Mouse (Mus musculus): ENCODE measurements around the gene Rpap3.

Gene Rpap3

DNA sequence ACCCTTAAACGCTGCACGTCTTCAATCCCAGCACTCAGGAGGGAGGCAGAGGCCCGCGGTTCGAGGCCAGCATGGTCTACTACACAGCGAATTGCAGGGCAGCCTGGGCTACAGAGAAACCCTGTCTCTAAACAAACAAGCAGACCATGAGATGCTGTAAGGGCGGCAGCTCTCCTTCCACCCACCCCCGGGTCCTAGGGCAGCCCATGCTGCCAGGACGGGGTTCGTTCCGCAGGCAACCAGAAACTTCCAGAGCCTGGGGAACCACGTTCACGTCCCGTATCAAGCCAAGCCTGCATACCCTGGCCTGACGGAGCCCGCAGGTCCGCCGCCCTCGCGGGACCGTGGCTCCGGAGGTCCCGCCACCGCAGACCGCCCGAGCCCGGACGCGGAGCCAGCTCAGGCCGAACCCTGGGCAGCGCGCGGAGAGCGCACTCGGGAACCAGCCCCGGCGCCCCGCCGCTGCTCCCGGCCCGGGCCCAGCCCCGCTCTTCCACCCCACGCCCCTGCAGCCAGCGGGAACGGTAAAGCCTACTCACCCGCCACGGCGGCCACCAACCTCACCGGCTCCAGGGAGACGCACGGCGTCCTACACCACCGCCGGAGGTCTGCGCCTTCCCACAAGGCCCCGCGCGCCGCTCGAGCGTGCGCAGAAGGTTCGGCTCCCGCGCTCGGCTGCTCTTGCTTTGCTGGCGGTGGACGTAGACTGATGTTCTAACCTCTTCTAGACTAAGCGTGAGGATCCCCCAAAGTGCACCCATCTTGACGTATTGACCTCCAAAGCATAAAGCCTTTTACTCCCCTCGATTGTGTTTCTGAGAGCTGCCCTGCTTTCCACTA lies at the start of gene Rpap3:
TSS of gene Rpap3 (minus strand) at position 615 of the 840 bp plus-strand sequence.
- DNase-seq, result peak; percentile 88

DNA sequence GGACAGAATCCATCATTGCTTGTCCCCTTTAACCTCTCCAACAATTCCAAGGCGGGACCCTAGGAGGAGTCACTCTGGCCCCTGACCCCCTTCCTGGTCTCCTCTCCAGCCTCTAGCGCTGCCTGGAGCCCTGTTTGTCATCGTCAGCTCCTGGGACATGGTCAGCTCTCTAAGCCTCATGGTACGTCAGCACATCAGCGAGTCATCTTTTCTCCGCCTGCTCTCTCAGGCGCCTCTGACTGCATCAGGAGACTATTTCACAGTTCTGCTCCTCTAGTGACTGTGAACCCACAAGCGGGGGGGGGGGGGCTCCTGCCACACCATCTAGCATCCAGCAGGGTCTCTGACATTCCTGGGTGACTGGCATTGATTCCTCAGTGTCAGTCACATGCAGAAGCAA lies 49.7 kb upstream of the Rpap3 start:
- DNase-seq, result no peak

DNA sequence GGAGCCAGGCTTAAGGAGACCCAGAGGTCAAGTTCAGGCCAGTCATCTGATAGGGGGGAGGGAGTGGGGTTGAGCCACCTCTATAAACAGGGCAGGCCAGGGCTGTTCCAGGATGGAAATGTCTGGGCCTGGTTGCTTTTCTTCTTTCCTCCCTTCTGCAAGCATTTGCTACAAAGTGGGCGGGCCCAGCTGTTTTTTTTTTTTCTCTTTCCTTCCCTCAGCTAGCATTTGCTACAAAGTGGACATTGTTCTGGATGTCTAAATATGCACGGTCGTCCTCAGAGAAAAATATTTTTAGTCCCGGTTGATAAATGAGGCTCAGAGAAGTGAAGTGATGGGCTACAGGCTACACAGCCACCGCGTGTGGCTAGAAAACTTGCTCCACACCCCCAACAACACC lies 48.9 kb upstream of the Rpap3 start:
- DNase-seq, result no peak

DNA sequence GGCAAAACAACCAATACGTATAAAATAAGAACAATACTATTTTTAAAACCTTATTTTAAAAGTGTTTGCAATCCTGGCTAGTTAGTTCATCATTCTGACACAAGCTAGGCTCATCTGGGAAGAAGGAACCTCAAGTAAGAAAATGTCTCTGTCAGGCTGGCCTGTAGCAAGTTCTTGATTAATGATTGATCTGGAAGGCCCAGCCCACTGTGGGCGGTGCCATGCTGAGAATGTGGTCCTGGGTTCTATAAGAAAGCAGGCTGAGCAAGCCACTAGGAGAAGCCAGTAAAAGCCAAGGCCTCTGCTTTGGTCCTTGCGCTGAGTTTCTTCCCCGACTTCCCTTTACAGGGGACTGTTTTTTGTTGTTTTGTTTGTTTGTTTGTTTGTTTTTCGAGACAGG lies 46.9 kb upstream of the Rpap3 start:
- no peak for DNase-seq

DNA sequence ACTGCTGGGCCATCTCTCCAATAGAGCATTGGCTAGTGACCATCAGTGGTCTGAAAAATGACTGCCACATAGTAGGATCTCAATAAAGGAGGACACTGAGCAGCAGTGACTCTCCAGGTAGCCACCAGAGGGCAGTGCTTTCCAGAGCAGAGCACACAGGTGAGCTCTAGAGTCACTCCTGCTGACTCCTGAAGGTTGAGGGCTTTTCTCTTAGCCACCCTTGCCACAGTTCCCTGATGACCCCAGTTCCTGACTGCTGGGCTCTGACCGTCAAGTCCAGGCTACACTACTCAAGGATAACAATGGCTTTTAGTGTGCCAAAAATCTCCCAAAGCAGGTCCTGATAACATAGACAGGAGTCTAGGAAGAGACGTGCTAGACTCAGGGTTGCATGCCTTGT lies 46.1 kb upstream of the Rpap3 start:
- peak; percentile 76 for DNase-seq

DNA sequence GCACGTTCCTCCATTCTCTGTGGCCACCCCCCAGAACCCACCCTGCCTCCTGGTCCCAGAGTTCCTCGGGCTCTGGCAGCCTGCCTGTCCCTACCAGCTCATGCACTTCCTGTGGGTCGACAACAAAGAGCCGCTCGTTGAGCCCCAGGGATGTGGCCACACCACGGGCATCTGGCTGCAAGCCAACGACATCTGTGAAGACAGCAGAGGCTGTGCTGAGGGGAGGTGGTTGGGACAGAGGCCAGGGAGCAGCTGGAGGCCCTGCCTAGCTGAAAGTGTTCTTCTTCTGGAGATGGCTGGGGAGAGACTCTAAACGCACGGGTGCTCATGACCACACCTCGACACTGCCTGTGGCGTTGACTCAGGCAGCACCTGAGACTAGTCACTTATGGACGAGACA lies 45.1 kb upstream of the Rpap3 start:
- peak; percentile 84 for DNase-seq

DNA sequence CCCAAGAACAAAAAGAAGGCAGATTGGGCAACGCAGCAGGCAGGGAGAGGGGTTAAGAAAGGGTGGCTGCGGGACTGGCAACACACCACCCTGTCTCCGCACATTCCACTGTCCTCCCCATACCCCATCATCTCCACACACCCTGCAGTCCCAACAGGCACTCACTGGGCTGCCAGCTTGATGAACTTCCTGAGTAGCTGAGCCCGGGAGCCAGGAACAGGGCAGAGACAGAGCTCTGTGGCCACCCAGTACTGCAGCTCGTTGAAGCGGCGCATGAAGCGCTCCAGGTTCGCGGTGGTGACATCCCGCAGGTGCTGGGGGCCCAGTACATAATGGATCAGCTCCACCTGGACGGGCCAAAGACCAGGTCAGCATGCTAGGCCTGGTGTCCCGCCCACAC lies 44.2 kb upstream of the Rpap3 start:
- peak; percentile 72 for DNase-seq

DNA sequence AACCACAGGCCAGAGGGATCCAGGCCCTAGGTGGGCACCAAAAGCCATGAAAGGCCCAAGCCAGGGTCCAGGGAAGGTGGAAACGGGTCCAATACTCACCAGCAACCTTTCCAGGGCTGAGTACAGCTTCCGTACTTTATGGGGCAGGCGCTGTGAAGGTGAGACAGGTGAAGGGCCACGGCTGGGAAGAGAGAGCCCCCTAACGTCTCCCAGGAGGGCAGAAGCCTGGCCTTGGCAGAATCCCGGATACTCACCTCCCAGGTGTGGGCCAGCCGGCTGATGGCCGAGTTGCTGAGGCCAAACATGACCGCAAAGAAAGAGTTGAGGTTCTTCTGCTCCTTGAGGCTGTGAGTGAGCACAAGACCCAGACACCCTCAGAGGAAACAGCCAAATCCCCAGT lies 43.8 kb upstream of the Rpap3 start:
- DNase-seq, result no peak

DNA sequence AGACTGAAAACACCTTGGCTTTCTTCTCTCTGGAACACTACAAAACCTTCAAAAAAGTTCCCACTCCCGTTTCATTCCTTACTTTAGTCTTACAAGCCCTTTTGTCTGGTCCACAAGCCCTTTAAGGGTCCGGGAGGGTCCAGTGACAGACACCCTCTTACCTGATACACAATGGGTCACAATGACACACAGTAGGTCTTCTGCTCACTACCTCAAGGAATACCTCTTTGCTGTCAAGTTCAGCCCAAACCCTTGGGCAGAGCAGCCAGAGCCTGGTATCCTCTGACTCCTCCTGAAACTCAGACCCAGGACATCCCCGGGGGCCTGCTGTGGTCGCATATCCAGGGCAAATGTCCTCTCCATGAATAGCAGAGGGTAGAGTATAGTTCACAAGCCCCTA lies 43.3 kb upstream of the Rpap3 start:
- no peak for DNase-seq

DNA sequence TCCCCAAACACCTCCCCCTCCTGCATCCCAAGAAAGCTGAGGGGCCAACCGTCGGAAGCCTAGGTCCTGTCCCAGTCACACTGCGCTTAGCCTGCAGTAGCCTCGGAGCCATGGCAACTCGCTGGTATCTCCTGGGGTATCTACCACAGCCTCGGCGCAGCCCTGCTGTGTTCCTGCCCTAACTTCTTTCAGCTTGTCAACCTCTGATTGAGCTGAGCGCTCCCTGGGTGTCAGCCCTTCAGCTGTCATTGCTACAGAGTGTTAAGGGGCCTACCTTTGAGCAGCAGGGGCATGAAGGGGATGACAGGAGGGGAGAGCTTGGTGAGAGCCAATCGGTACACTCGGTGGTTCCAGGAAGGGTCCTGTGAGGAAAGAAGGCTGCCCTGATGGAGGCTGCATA lies 42.7 kb upstream of the Rpap3 start:
- peak; percentile 82 for DNase-seq

DNA sequence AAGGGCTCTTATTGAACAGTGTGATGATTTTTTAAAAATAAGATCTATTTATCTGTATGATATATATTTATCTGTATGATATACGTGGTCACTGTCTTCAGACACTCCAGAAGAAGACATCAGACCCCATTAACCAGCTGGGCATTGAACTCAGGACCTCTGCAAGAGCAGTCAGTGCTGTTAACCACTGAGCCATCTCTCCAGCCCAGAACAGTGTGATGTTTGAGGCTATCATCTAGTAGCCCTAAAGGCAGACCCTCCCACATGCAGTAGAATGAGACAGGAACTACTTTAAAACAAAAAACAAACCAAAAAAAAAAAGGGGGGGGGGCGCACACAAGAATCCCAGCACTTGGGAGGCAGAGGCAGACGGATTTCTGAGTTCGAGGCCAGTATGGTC lies 41.9 kb upstream of the Rpap3 start:
- DNase-seq, result no peak

DNA sequence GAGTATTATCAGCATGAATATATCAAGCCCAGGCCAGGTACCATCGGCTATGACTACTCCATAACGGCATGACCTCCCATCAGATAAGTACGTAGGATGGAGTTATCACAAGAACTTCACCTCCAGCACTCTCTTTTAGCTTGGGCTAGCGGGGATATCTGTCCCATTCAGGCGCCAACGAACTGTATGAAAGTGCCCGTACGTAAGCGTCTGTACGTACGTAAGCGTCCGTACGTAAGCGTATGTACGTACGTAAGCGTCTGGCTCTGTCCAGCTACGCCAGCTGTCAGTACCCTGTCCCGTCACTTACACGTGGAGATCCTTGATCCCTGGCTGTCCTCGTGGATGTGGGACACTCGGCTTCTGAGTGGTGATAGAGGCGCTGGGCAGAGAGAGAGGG lies 41.1 kb upstream of the Rpap3 start:
- DNase-seq, result no peak

DNA sequence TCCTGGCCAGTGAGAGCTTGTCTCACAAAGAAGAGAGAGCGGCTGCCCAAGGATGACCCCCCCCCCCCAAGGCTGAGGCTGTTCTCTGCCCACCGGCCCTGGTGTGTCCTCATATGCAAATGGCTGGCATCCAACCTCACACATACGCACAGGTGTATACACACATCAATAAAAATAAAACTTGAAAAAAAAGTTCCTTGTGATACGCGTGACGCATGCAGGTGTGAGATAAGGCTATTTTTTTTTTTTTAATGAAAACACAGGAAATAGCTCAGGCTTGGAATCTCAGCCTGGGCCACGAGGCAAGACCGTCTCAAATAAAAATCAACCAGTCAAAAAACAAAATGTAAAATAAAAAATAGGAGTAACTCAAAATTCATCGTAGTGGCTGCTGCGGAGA lies 40.7 kb upstream of the Rpap3 start:
- no peak for DNase-seq

DNA sequence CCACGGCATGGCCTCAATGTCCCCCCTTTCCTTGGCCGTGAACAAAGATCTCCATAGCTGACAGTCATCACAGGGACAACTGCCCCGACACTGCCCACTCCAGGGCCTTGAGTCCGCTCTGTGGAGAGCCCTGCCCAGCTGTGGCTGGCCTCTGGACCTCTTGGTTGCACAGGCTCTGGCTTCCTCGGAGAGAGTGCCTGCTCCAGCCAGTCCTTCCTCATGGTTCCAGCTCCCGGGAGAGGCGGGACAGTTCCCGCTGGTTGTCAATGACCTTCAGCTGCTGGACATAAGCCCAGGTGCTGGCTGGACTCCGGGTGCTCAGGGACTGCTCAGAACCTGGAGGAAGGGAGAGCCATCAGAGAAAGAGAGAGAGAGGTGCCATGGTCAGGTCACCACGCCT lies 39.7 kb upstream of the Rpap3 start:
- DNase-seq, result no peak

DNA sequence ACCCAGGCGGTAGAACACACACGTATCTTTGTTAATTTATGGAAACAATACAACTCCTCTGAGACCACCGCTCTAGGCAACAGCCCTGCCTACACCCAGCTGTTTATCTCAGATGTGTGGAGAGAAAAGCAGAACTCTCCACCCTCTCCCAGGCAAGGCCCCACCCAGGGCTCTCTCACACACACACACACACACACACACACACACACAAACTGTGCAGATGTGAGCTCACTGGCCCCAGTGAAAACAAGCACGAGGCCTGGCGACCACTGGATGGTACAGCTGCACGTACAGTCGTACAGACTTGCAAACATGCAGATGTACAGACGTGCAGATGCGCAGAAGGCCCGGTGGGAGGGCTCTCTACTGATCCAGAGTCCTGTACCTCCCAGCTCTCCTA lies 39.3 kb upstream of the Rpap3 start:
- peak; percentile 69 for DNase-seq

DNA sequence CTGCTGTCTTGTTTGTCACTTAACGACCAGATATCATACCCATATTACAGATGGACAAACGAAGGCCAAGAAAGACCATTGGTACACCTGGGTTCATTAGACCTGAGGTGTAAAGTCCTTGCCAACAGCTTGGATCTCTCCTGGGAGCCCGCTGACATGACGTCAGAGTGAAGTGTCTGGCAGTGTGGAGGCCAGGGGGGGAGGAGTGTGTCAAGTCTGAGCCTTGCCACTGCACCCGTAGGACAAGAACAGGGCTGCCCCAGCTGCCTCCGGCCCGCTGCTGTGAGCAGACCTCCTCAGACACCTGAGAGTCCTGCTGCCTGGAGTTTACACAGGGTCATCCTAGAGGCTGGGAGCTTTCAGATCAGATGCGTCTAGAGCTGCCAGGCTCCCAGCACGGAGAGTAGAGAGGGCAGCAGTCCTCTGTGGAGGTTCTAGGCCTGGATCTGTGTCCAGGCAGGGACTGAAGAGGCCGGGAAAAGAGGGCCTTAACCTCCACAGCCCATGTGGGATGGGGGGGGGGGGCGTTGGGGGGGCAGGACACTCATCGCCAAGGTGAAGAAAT lies 38.4 kb upstream of the Rpap3 start:
- DNase-seq, result peak; percentile 14

DNA sequence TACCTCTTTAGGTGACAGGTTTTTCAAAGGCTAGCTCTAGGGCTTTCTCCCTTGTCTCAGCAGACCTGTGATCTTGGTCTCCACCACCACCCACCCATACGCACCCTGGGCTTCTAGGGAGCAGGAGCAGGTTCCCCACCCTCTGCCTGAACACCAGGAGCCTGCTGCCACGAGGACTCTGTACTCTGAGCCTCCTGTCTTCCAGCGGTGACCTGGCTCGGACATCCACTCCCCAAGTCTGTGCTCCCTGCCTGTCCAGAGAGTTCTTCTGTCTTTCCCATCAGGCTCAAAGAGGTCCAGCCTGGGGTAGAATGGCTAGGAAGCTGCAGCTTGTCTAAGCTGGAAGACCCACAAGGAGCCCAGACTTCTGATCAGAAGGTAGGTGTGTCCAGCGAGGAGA lies 37.6 kb upstream of the Rpap3 start:
- peak; percentile 36 for DNase-seq

DNA sequence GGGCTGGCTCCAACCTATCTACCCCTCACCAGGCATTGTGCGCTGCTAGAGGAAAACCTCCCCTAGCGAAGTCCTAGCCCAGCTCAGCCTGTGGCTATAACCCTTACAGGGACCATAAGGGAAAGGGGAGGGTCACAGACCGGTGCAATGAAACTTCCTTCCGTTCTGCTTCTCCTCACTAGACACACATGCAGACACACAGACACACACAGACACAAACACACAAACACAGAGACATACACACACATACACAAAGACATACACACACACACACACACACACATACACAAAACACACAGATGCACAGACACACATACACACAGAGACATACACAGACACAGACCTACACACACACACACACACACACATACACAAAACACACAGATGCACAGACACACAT lies 37.0 kb upstream of the Rpap3 start:
- DNase-seq, result no peak

DNA sequence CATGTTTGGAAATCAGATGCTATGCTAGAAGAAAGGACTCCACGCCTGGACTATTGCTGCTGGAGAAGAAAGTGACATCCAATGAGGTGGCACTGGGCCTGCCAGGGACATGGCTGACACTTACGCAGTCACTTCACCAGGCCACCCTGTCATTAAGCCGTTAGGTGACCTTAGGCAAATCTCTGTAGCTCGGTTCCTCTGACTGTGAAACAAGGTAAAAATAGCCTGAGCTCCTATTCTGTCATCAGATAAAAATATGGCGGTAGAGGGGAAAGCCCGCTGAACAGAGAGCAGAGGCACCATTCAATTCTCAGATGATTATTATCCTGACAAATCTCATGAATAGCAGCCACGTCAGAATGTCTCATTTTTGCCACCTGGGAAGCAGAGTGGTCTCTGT lies 36.4 kb upstream of the Rpap3 start:
- DNase-seq, result no peak

DNA sequence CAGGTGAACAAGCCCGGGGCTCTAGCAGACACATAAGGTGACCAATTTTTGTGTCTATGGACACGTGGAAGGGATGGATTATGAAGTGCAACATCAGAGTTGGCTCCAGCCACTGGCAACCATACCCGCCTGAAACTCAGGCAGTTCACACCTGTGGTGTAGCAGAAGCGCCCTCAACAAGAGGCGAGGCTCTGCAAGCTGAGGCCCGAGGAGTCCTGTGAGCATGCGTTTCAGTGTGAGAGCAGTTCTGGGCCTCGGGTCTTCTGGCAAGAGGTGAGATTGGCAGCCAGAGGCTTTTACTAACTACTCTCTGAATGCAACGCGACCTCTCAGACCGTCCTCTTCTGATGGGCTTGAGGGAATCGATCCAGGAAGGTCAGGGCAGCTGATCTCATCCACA lies 36.0 kb upstream of the Rpap3 start:
- DNase-seq, result peak; percentile 53

DNA sequence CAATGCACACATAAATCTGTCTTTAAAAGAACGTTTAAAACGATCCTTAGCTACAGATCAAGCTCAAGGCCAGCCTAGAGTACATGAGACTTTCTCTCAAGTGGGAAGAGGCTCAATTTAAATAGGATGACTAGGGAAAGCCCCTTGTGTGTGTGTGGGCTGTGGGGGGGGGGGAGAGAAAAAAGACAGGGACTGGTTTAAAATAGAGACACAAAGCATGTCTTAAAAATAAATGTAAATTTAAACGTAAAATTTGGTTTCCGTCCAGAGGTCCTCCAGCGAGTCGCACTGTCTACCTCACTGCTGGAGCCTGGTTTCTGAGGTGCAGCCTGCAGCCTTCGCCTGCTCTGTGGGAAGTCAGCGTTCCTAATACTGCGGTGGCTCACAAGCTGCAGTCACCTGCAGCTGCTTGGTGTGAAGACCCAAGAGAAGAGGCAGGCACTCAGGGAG lies 34.7 kb upstream of the Rpap3 start:
- no peak for DNase-seq

DNA sequence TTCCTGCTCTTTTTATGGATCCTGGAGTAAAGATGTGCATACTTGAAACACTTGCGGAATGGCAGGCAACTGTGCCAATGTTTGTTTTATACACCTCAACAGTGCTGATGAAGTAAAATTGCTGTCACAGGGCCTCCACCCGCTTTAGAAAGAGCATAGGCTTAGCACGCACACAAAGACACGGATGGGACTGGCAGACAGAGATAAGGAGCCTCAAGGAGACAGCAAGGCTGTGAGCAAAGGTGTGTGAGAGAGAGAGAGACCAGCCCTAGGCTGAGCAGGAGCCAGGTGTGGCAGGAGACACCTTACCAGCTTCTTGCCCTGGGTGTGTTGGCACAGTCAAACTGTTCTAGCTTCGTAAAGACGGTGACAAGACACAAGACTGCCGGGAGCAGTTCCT lies 33.3 kb upstream of the Rpap3 start:
- DNase-seq, result no peak

DNA sequence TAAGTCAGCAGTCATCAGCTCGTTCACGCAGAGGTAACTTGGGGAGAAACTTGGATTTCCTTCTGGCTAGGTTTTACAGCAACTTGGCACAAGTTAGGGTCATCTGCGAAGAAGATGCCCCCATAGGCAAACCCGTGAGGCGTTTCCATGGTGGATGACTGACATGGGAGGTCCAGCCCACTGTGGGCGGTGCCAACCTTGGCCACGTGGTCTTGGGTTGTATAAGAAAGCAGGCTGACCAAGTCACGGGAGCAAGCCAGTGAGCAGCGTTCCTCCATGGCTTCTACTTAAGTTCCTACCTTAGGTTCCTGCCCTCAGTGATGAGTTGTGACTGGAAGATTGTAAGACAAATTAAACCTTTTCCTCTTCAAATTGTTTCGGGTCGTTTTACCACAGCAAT lies 26.4 kb upstream of the Rpap3 start:
- peak; percentile 30 for DNase-seq

DNA sequence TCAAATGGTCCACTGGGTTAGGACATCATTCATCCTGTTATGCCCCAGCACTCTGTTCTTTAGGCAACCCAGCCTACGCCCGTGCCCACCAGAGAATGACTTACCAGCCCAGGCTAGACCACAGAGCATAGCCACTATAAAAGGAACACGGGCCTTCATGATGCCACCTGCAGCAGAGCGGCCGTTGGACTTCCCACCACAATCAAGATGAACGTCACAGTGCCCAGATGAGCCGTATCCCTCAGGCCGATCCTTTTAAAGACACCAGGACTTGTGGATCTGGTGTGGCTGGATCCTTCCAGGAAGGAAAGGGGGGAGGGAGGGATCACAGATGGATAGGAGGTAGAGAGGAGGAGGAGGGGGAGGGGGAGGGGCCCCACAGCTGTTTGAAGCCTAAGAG lies 25.5 kb upstream of the Rpap3 start, which contains the start of gene Endou:
TSS of gene Endou (minus strand) at position 229 of the 400 bp plus-strand sequence.
- DNase-seq, result peak; percentile 80

DNA sequence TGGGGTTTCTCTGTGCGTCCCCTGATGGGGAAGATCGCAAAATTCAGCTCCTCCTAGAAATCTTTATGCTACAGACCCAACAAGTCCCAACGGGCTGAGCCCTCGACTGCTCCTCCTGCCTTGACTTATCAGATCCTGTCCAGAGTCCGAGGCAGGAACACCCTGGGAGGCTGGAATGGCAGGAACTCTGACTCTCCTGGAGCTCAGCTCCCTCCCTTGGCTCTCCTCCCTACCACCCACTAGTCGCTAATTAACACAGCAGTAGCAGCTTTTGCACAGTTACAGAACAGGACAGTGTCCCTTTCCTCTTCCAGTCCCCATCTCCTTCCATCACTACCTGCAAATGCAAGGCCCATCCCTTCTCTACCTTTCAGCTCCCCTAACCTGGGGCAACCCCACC lies 24.7 kb upstream of the Rpap3 start:
- DNase-seq, result peak; percentile 39
